Mouse (Mus musculus) heart, adult 9 months (tissue): ENCODE data around the gene Tshz2.

ENCODE experiments used
- DNase-seq, 2 experiments: peaks; one replicate each; pipeline ENCODE4 v3.0.0; 2022; ENCODE audit warnings: low spot score in 2 of 2

The Tshz2 gene

DNA sequence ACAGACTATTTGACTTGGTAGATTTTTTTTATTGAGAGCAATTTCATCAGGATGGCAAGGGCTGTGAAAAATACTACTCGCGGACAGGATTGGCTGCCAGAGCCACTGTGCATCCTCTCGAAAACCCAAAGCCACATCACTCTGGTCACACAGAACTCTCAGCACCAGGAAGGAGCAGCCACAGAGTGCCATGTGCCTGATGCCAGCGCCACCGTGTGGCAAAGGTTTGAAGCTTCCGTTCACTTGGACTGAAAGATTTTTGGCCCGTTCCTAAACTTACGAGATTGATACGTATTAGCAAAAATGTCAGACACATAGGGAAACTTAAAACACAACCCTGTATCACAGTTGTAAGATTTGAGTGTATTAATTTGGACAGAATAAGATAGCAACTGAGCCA, 471.0 kb downstream of the Tshz2 start:
- DNase-seq, result no peak

DNA sequence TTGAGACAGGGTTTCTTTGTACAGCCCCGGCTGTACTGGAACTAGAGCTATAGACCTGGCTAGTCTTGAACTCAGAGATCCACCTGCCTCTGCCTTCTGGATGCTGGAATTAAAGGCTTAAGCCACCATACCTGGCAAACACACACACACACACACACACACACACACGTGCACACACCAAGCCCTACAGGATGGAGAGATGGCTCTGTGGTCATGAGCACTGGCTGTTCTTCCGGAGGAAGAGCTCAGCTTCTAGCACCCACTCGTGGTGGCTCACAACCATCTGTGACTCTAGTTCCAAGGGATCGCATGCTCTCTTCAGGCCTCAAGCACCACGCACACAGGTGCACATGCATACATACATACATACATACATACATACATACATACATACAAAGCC, 471.6 kb downstream of the Tshz2 start:
- no peak for DNase-seq

DNA sequence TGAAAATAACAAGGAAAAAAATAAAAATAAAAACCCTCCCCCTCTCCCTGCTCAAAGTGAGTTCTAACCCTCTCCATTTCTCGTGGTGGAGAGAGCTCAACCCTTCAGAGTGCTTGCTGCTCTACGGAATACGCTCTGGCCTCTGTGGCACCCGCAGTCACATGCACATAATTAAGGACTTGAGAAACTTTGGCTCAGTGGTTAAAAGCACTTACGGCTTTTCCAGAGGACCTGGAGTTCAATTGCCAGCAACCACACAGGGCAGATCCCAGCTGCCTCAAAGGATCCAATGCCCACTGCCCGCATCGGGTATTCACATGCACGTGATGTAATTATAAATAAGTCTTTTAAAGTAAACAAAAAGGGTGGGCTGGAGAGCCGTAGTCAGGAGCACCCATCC, 473.2 kb downstream of the Tshz2 start:
- DNase-seq, result no peak

DNA sequence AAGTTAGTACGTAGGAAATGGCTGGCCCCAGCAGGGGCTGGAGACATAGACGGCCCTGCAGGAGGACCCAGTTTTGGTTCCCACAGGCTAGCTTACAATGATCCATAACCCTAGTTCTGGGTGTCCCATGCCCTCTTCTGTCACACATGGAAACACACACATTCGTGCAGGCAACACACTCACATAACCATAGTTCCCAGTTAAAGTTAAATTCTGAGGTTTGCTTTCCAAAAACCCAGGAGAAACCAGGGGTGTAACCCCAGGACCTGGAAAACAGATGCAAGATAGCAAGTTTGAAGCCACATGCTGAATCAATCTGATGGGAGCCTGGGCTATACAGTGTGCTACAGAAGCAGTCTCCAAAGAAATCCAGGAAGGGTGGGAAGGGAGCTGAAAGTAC, 475.0 kb downstream of the Tshz2 start:
- no peak for DNase-seq

DNA sequence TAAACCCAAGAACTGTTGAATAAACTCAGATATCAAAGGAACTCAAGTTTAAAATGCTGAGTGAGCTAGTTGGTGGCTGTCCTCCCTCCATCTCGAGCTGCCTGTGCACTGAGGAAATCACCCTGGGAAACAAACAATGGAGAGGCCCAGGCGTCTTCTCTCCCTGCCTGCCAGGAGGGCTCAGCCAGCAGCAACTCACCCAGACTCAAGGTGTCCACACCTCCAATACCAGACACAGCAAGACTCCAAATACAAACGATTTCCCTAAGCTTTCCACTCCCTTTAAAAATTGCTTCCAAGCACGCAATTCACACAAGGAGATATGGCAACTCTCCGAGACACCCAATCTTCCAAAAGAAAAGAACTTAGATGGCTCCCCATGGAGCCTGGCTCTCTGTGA, 476.7 kb downstream of the Tshz2 start:
- DNase-seq, result no peak

DNA sequence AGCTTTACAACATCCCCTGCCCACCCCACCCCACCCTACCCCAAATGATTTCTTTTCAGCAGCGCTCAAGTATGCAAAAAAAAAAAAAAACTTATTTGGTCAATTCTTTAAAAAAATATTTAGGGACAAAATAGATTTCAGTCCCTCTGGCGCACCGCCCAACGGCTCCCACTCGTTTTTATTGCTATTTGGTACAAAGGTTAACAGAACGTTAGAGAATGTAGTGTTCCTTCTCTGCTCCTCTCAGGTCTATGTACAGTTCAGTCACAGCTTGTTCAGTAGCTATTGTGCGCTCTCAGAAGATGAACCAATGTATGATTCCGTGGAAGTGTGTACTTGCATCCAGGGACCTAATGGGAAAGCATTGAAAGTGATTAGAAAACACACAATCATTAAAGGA, 477.5 kb downstream of the Tshz2 start:
- no peak for DNase-seq

DNA sequence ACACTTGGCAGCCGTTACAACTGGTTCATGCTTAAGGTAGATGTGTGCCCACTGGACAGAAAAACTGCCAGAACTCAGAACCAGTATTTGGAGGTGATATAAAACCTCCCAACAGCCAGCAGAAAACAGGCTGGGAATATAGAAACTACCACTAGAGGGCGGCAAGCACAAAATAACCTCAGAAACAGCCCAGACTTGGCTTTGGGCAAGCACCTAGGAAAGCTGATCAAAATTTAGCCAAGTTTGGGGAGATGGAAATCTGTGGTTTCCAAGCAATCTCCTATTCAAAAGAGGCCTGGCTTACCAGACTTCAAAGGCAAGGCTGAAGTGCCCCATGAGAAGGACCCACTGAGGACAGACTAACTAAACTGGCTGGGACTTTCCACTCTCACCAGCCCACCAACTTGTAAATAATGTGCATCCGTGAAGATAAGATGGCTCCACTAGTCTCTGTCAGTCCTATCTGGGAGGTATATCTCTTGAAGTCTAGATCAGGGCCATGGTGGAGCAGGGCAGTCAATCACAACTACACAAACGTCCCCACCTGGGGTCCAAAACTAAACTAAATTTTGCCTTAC, 484.0 kb downstream of the Tshz2 start:
- peak; percentile 53 to 79 for DNase-seq

DNA sequence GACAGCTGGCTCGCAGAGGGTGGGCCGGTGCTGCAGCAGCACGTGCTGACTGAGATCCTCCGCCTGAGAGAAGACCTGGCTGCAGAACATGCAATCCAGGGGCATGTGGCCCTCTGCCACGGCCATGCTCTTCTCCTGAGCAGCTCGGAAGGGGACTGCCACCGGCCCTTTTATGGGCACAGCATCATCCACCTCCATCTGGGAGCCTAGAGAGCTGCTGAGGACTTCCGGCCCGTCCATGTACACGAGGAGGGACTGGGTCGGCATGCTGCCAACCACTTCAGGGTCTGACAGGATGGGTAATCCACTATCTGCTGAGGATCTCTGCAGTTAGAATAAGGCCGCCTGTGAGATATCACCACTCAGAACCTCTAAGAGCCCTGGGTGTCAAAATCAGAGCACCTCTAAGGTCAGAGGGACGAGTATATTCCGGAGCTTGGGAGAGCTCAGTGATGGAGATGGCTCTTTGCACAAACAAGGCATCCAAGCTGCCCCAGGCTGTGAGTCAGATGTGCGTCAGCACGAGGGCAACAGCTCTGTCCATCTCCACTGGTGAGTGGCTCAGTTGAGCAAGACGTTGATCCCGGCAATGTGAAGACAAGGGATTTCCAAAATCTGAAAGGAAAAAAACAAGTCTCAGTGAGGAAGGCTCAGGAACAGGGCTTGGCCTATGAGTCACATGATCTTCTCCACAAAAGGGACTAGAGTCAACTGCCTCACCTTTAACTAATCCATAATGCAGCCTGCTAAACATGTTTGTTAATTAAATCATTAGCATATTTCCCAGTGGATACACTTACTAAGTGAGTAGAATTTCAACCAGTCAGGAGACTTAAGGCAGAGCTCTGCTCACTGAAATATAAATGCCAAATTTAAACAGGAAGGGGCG, 487.6 kb downstream of the Tshz2 start:
- no peak for DNase-seq
